Mouse (Mus musculus) cerebellum, adult 2 months (tissue): ENCODE data around the gene Cib2.

Experiments used
- CTCF ChIP-seq: fragments of 200-500 bp; IDR thresholded peaks from 2 replicates; pipeline ENCODE4 v1.5.1; 2011; ENCODE audit warnings: low read depth, mild to moderate bottlenecking, control low read depth, low read length, moderate library complexity, borderline replicate concordance; ENCODE audit not compliant: insufficient read depth
- POLR2A ChIP-seq: fragments of 200-500 bp; IDR thresholded peaks from 2 replicates; pipeline ENCODE4 v1.6.1; 2011; ENCODE audit warnings: low read length, control low read depth, borderline replicate concordance; ENCODE audit not compliant: insufficient read depth

DNA sequence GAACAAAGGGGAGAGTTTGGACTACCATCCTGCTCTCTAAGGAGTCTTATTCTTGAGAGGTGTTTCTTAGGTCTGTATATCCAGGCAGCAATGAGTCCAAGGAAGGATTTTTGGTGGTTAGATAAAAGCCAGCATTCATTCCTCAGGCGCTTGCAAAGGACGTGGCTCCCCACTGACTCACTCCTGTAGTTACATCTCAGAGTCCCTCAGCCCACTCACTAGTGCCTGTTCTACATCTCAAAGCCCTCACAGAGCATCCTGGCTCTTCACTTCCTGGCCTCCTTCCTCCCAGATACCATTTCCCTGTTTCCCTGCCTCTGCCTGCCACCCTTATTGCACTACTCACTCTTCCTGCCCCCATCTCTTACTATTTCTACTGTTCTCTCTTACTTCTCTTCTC lies 42.4 kb upstream of the Cib2 start:
- TF ChIP-seq CTCF (no peak), POLR2A (no peak)
